Mouse (Mus musculus) cerebellum, postnatal 4 days (tissue): ENCODE data around the gene Adra1d.

Experiments
- DNase-seq, 2 experiments: peaks; one replicate each; pipeline ENCODE4 v3.0.0; 2022; ENCODE audit warnings: low spot score in 2 of 2, mixed read lengths in 1 of 2

Gene Adra1d

GRCm38 (mm10) chr2:131539780-131540179, 22.3 kb downstream of the Adra1d start:
- no peak for DNase-seq

GRCm38 (mm10) chr2:131538341-131538740, 23.7 kb downstream of the Adra1d start:
- DNase-seq, result no peak

GRCm38 (mm10) chr2:131535168-131535567, 26.9 kb downstream of the Adra1d start:
- DNase-seq, result no peak

- no peak for DNase-seq
Observed at GRCm38 (mm10) chr2:131531271-131531670, 30.8 kb downstream of the Adra1d start.

GRCm38 (mm10) chr2:131530623-131531008, 31.5 kb downstream of the Adra1d start:
- DNase-seq, result peak; percentile 46 to 56

- peak in 1 of 2 experiments; percentile 72 for DNase-seq
Observed at GRCm38 (mm10) chr2:131529898-131530622, 32.0 kb downstream of the Adra1d start.

GRCm38 (mm10) chr2:131527061-131527460, 35.0 kb downstream of the Adra1d start:
- no peak for DNase-seq

GRCm38 (mm10) chr2:131520743-131521142, 41.3 kb downstream of the Adra1d start:
- no peak for DNase-seq

GRCm38 (mm10) chr2:131518790-131519189, 43.3 kb downstream of the Adra1d start:
- DNase-seq, result no peak

GRCm38 (mm10) chr2:131517550-131517949, 44.5 kb downstream of the Adra1d start:
- no peak for DNase-seq

GRCm38 (mm10) chr2:131514055-131514621, 47.9 kb downstream of the Adra1d start:
- DNase-seq, result no peak

GRCm38 (mm10) chr2:131513477-131513876, 48.6 kb downstream of the Adra1d start:
- DNase-seq, result no peak

GRCm38 (mm10) chr2:131510531-131510930, 51.6 kb downstream of the Adra1d start:
- no peak for DNase-seq

- DNase-seq, result peak in 1 of 2 experiments; percentile 69
Observed at GRCm38 (mm10) chr2:131509671-131510313, 52.3 kb downstream of the Adra1d start.

- no peak for DNase-seq
Observed at GRCm38 (mm10) chr2:131508501-131508900, 53.6 kb downstream of the Adra1d start.

- DNase-seq, result peak in 1 of 2 experiments; percentile 48
Observed at GRCm38 (mm10) chr2:131506358-131506757, 55.7 kb downstream of the Adra1d start.

- DNase-seq, result no peak
Observed at GRCm38 (mm10) chr2:131505431-131505830, 56.7 kb downstream of the Adra1d start.

- no peak for DNase-seq
Observed at GRCm38 (mm10) chr2:131502561-131502960, 59.5 kb downstream of the Adra1d start.

GRCm38 (mm10) chr2:131501886-131502285, 60.2 kb downstream of the Adra1d start:
- DNase-seq, result no peak

GRCm38 (mm10) chr2:131499290-131499845, 62.7 kb downstream of the Adra1d start:
- DNase-seq, result no peak

GRCm38 (mm10) chr2:131498219-131498618, 63.9 kb downstream of the Adra1d start:
- DNase-seq, result peak in 1 of 2 experiments; percentile 49

- DNase-seq, result no peak
Observed at GRCm38 (mm10) chr2:131497224-131497856, 64.7 kb downstream of the Adra1d start.
